Mouse (Mus musculus) heart, embryonic 12.5 days (tissue): Measurements from ENCODE around the gene Lrrfip2. TPM values are rescaled to one million over a fixed set of nuclear protein-coding genes. Genes with fewer than 3 reads are reported as not detected.
A peak's percentile ranks its signal among the peaks of the same experiment; 100 is the strongest.

ENCODE experiments used
- ATAC-seq: fragments of 200-750 bp; cut with Nextera tagmentation; 2 replicates; pipeline ENCODE4 v1.8.0; 2017; ENCODE audit warnings: moderate TSS enrichment, moderate library complexity; ENCODE audit not compliant: insufficient number of reproducible peaks, low FRiP score
- H3K27ac ChIP-seq: fragments of 300-500 bp; sonication (generic); 2 replicates; pipeline ENCODE4 v1.5.1; 2016; ENCODE audit warnings: mild to moderate bottlenecking, moderate library complexity; ENCODE audit not compliant: poor library complexity, severe bottlenecking
- H3K27me3 ChIP-seq: fragments of 300-500 bp; sonication (generic); replicated peaks from 2 replicates; pipeline ENCODE4 v1.6.1; 2016; ENCODE audit warnings: mild to moderate bottlenecking, moderate library complexity
- H3K36me3 ChIP-seq: fragments of 300-500 bp; sonication (generic); 2 replicates; pipeline ENCODE4 v1.6.1; 2016; ENCODE audit warnings: mild to moderate bottlenecking, moderate library complexity
- H3K4me1 ChIP-seq: fragments of 300-500 bp; sonication (generic); replicated peaks from 2 replicates; pipeline ENCODE4 v1.6.1; 2016; ENCODE audit warnings: mild to moderate bottlenecking
- H3K4me2 ChIP-seq: fragments of 300-500 bp; sonication (generic); 2 replicates; pipeline ENCODE4 v1.6.1; 2016; ENCODE audit warnings: mild to moderate bottlenecking, moderate library complexity
- H3K4me3 ChIP-seq: fragments of 300-500 bp; sonication (generic); 2 replicates; pipeline ENCODE4 v1.5.1; 2016; ENCODE audit warnings: mild to moderate bottlenecking
- H3K9ac ChIP-seq: fragments of 300-500 bp; sonication (generic); 2 replicates; pipeline ENCODE4 v1.6.1; 2016; ENCODE audit warnings: mild to moderate bottlenecking, moderate library complexity
- H3K9me3 ChIP-seq: fragments of 300-500 bp; sonication (generic); replicated peaks from 2 replicates; pipeline ENCODE4 v1.6.1; 2016; ENCODE audit warnings: mild to moderate bottlenecking, moderate library complexity
- WGBS: fragments of 180-500 bp; shearing (Covaris S2); methylation state at CpG from one replicate; pipeline ENCODE4 v1.1.7; 2016; 5-methylcytosine and 5-hydroxymethylcytosine counted together
- polyA plus RNA-seq: library from polyadenylated mRNA; unstranded; fragments of >200 nt; fragmentation: Nextera tagmentation; extraction: Ambion mirVana; gene quantifications from 2 replicates; pipeline ENCODE4 v1.2.1, GENCODE M21; 2016

Lrrfip2 gene
- polyA plus RNA-seq, 1 experiment from 2014 or later = 65.8 TPM

DNA sequence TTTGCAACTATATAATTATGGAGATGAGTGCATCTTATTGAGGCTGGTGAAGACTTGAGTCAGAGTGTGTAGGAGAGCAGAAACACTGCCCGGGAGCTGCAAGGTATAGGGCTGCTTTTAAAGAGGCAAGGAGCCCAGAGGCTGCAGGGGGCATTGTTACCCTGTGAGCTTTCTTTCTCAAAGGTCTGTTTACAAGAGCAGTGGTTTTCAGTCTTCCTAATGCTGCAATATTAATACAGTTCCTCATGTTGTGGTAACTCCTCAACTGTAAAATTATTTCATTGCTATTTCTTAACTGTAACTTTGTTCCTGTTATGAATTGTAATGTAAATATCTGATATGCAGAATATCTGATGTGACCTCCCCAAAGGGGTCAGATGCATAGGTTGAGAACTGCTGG lies 104.2 kb downstream of the Lrrfip2 start:
- no peaks in the 10 kb centered on the region for H3K27me3 ChIP-seq
- no peak overlapping the region for H3K27ac ChIP-seq
- peaks cover 69% of the 10 kb centered on the region for H3K36me3 ChIP-seq
- no peak overlapping the region for H3K4me3 ChIP-seq
- no peak for ATAC-seq
- no peak overlapping the region for H3K4me2 ChIP-seq
- H3K4me1 ChIP-seq = peaks cover 8% of the 10 kb centered on the region
- H3K9ac ChIP-seq = no peak overlapping the region
- no peaks in the 10 kb centered on the region for H3K9me3 ChIP-seq
- WGBS = 84% methylated on average over 1 of the region's 1 CpGs

GRCm38 (mm10) chr9:111223406-111223805 lies 106.0 kb downstream of the Lrrfip2 start:
- Histone ChIP-seq H3K9me3 (no peaks in the 10 kb centered on the region), H3K9ac (no peak overlapping the region), H3K4me2 (no peak overlapping the region), H3K4me1 (peaks cover 23% of the 10 kb centered on the region), H3K4me3 (no peak overlapping the region), H3K27me3 (no peaks in the 10 kb centered on the region), H3K27ac (no peak overlapping the region), H3K36me3 (peaks cover 70% of the 10 kb centered on the region)
- WGBS = 91% methylated on average over 5 of the region's 5 CpGs
- ATAC-seq = no peak

GRCm38 (mm10) chr9:111228446-111228845 lies 111.1 kb downstream of the Lrrfip2 start:
- WGBS = 27% methylated on average over 5 of the region's 5 CpGs
- Histone ChIP-seq H3K9ac (no peak overlapping the region), H3K27me3 (no peaks in the 10 kb centered on the region), H3K36me3 (peaks cover 65% of the 10 kb centered on the region), H3K9me3 (no peaks in the 10 kb centered on the region), H3K4me1 (peaks cover 42% of the 10 kb centered on the region), H3K4me2 (no peak overlapping the region), H3K4me3 (no peak overlapping the region), H3K27ac (peak overlapping the region; percentile 60)
- ATAC-seq = peak; percentile 85

GRCm38 (mm10) chr9:111234701-111235100 lies 117.3 kb downstream of the Lrrfip2 start:
- no peak for ATAC-seq
- Histone ChIP-seq H3K36me3 (peaks cover 84% of the 10 kb centered on the region), H3K4me1 (peaks cover 6% of the 10 kb centered on the region; the same call in 1 of the 2 replicates), H3K27ac (no peak overlapping the region), H3K9ac (no peak overlapping the region), H3K9me3 (no peaks in the 10 kb centered on the region), H3K27me3 (no peaks in the 10 kb centered on the region), H3K4me2 (no peak overlapping the region), H3K4me3 (no peak overlapping the region)
- WGBS = 84% methylated on average over 9 of the region's 9 CpGs

DNA sequence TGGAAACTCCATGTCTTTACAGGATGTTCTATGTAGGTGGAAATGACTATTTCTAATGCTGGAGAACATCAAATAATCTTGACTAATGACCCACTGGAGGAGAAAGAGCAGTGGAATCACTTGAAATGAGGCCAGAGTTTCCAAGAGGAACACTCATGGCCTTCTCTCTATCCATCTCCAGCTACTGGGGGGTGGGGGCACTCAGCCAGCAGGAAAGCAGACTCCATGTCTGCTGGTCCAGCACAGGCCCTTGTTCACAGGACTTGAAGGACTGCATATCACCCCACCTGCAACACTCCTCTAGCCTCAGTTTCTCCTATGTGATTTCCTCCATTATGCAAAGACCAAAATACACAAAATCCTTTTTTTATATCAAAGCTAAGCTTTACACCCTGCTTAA lies 120.3 kb downstream of the Lrrfip2 start:
- Histone ChIP-seq H3K9ac (no peak overlapping the region), H3K9me3 (no peaks in the 10 kb centered on the region), H3K4me1 (peaks cover 12% of the 10 kb centered on the region), H3K27ac (no peak overlapping the region), H3K4me3 (no peak overlapping the region), H3K27me3 (no peaks in the 10 kb centered on the region), H3K4me2 (no peak overlapping the region), H3K36me3 (peaks cover 82% of the 10 kb centered on the region)
- no peak for ATAC-seq

- no peak overlapping the region for H3K4me3 ChIP-seq
- H3K27me3 ChIP-seq = no peaks in the 10 kb centered on the region
- peaks cover 79% of the 10 kb centered on the region for H3K36me3 ChIP-seq
- no peak overlapping the region for H3K4me2 ChIP-seq
- H3K9me3 ChIP-seq = no peaks in the 10 kb centered on the region
- WGBS = 71% methylated on average over 4 of the region's 4 CpGs
- H3K9ac ChIP-seq = no peak overlapping the region
- no peak for ATAC-seq
- peaks cover 19% of the 10 kb centered on the region for H3K4me1 ChIP-seq
- H3K27ac ChIP-seq = no peak overlapping the region
These were observed 122.4 kb downstream of the Lrrfip2 start for GRCm38 (mm10) chr9:111239821-111240220.

DNA sequence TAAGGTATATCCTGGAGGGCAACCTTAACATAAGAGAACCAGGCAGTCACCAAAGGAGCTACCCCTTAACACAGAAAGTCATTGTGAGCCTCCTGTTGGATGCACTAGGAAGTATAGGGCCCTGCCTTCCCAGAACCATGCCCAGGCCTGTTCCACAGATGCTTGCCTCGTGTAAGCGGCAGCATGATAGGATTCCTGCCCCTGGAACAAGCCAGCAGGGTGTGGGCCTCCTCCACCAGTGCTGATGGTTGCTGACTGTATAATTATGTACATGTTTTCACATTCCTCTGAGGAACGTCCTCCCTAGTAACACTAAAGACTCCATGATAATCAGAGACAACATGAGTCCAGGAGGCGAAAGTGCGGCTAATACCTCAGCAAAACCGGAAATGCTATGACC lies 126.0 kb downstream of the Lrrfip2 start:
- H3K36me3 ChIP-seq = peaks cover 65% of the 10 kb centered on the region
- ATAC-seq = no peak
- no peaks in the 10 kb centered on the region for H3K27me3 ChIP-seq
- H3K4me3 ChIP-seq = no peak overlapping the region
- no peak overlapping the region for H3K4me2 ChIP-seq
- peaks cover 34% of the 10 kb centered on the region for H3K4me1 ChIP-seq
- no peaks in the 10 kb centered on the region for H3K9me3 ChIP-seq
- no peak overlapping the region for H3K9ac ChIP-seq
- WGBS = 64% methylated on average over 6 of the region's 6 CpGs
- no peak overlapping the region for H3K27ac ChIP-seq

GRCm38 (mm10) chr9:111245546-111245945 lies 128.2 kb downstream of the Lrrfip2 start:
- 80% methylated on average over 6 of the region's 6 CpGs for WGBS
- Histone ChIP-seq H3K9me3 (no peaks in the 10 kb centered on the region), H3K27me3 (no peaks in the 10 kb centered on the region), H3K9ac (no peak overlapping the region), H3K4me3 (no peak overlapping the region), H3K36me3 (peaks cover 60% of the 10 kb centered on the region), H3K4me2 (no peak overlapping the region), H3K27ac (no peak overlapping the region), H3K4me1 (peaks cover 36% of the 10 kb centered on the region)
- ATAC-seq = no peak

DNA sequence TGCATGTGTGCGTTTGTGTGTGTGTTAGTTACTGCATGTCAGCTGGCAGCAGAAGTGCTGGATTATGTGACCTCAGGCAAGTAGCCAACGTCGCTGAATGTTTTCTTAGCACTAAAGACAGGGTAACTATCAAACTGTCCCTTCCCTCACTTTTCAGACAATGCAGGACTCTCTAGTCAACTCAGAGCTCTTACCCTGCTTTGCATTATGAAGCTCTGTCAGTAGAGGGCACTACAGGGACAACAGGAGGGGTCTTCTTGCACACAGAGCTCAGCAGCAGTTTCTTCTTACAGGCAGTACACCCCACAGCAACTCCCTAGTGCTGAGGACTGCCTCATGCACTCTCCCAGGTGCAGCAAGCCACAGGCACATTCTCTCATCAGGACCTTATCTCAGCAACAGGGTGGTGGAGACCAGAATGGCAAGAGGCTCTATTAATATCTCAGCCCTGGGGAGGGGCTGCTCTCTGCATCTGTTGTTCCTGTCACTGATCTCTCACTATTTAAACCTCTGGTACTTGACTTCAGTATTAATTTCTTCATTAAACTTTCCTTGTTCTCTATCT lies 130.4 kb downstream of the Lrrfip2 start:
- H3K4me2 ChIP-seq = no peak overlapping the region
- peaks cover 24% of the 10 kb centered on the region for H3K4me1 ChIP-seq
- ATAC-seq = peak; percentile 76
- 58% methylated on average over 3 of the region's 3 CpGs for WGBS
- H3K4me3 ChIP-seq = no peak overlapping the region
- H3K9ac ChIP-seq = no peak overlapping the region
- H3K9me3 ChIP-seq = no peaks in the 10 kb centered on the region
- H3K27ac ChIP-seq = peak overlapping the region; percentile 80
- peaks cover 69% of the 10 kb centered on the region for H3K36me3 ChIP-seq
- H3K27me3 ChIP-seq = no peaks in the 10 kb centered on the region

DNA sequence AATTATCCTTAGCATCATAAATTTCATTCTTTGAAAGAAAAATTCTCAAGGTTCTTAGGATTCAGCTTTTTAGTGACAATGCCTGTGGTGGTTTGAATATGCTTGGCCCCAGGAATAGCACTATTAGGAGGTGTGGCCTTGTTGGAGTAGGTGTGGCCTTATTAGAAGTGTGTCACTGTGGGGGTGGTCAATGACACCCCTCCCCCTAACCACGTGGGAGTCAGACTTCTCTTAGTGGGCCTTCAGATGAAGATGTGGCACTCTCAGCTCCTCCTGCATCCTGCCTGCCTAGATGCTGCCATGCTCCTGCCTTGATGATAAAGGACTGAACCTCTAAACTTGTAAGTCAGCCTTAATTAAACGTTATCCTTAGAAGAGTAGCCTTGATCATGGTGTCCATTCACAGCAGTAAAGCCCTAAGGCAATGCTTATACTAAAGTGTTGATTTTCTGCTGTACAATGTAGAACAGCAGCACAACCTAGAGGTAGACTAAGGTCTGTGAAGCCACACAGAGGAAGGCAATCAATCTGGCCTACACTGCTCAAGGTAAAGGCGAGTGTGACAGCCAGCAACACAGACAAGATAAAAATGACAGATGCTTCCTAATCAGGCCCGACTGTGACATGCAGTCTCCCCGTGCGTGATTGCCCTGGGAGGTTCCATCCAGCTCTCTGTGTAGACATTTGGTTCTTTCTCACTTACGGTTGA lies 134.9 kb downstream of the Lrrfip2 start:
- Histone ChIP-seq H3K4me1 (peaks cover 11% of the 10 kb centered on the region), H3K27me3 (no peaks in the 10 kb centered on the region), H3K36me3 (peaks cover 69% of the 10 kb centered on the region), H3K9ac (no peak overlapping the region), H3K4me2 (no peak overlapping the region), H3K9me3 (no peaks in the 10 kb centered on the region), H3K27ac (no peak overlapping the region), H3K4me3 (no peak overlapping the region)
- peak; percentile 22; the same call in 1 of the 2 replicates for ATAC-seq
- 45% methylated on average over 7 of the region's 7 CpGs for WGBS

GRCm38 (mm10) chr9:111260360-111260985 lies 143.1 kb downstream of the Lrrfip2 start:
- WGBS = 39% methylated on average over 1 of the region's 1 CpGs
- no peak overlapping the region for H3K4me2 ChIP-seq
- H3K4me3 ChIP-seq = no peak overlapping the region
- H3K9ac ChIP-seq = no peak overlapping the region
- H3K4me1 ChIP-seq = no peaks in the 10 kb centered on the region
- no peaks in the 10 kb centered on the region for H3K9me3 ChIP-seq
- peak overlapping the region; percentile 5; the same call in 1 of the 2 replicates for H3K27ac ChIP-seq
- H3K36me3 ChIP-seq = peaks cover 74% of the 10 kb centered on the region
- ATAC-seq = no peak
- H3K27me3 ChIP-seq = no peaks in the 10 kb centered on the region
